Mouse (Mus musculus) kidney, postnatal 4 days (tissue): ENCODE data around the gene 4930402K13Rik.
"Not testable (repeated sequence)": the region's sequence is repeated elsewhere in the genome, so short reads cannot be mapped to it uniquely, and the experiment has no call there.

Source experiments
- DNase-seq, 2 experiments: peaks; one replicate each; pipeline ENCODE4 v3.0.0; 2021; ENCODE audit warnings: mixed read lengths in 2 of 2

The 4930402K13Rik gene

DNA sequence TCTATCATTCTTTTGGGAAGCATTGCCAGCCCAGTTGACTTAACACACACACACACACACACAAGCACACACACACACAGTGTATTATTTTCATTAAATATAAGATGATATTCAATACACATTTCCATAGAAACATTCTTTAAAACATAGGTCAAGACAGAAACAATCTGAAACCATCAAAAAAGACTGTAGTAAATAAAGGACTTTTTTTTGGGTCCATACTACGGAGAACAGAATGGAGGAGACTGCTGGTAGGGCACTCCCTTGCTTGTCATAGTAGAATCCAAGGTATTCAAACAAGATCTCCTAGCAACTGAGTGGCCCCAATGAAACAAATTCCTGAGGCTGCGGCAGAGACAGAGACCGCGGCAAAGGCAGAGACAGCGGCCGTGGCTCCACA lies at the start of gene 4930402K13Rik:
4930402K13Rik (plus strand) TSS at position 301 of the 400 bp plus-strand sequence.
- DNase-seq = no peak

DNA sequence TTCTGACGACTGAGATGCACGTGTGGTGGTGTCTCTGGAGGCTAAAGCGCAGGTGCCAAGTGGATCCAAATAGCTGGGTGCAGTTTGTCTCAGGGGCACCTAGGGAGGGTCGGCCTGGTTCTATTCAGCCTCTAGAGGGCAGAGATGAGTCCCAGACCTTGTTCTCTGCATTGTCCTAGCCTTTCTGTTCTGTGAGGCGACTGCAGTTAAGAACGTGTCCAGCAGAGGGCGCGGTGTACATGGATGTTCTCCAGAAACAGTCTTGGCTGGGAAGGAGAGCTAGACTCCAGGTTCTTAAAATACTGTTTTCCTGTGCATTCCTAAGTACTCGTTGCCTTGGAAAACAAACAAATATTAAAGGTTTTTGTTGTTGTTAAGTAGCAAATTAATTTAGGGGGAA lies 43.4 kb upstream of the 4930402K13Rik start:
- peak; percentile 76 to 91 for DNase-seq

DNA sequence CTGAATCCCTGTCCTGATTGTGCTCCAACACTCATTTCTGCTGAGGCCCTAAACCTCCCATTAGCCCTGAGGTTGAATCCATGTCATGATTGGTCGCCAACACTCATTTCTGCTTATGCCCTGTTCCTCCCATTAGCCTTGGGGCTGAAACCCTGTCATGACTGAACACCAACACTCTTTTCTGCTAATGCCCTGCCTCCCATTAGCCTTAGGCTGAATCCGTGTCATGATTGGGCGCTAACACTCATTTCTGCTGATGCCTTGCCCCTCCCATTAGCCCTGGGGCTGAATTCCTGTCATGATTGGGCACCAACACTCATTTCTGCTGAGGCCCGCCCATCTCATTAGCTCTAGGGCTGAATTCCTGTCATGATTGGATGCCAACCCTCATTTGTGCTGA lies 42.3 kb upstream of the 4930402K13Rik start:
- no peak for DNase-seq

DNA sequence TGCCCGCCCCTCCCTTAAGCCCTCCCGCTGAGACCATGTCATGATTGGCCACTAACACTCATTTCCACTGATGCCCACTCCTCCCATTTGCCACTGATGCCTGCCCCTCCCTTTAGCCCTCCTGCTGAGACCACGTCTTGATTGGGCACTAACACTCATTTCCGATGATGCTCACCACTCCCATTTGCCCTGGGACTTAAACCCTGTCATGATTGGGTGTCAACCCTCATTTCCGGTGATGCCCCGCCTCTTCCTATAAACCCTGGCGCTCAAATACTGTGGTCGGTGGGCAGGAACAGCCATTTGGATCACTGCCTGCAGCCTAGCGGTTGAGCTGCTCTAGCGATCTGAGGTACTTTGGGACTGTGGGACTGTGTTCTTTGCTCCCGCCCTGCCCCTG lies 41.6 kb upstream of the 4930402K13Rik start, which contains the start of gene Fthl17f:
Fthl17f (plus strand) TSS at position 301 of the 400 bp plus-strand sequence.
- not testable (repeated sequence) for DNase-seq

DNA sequence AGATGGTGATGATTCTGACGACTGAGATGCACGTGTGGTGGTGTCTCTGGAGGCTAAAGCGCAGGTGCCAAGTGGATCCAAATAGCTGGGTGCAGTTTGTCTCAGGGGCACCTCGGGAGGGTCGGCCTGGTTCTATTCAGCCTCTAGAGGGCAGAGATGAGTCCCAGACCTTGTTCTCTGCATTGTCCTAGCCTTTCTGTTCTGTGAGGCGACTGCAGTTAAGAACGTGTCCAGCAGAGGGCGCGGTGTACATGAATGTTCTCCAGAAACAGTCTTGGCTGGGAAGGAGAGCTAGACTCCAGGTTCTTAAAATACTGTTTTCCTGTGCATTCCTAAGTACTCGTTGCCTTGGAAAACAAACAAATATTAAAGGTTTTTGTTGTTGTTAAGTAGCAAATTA lies 26.7 kb upstream of the 4930402K13Rik start:
- peak; percentile 70 to 86 for DNase-seq

DNA sequence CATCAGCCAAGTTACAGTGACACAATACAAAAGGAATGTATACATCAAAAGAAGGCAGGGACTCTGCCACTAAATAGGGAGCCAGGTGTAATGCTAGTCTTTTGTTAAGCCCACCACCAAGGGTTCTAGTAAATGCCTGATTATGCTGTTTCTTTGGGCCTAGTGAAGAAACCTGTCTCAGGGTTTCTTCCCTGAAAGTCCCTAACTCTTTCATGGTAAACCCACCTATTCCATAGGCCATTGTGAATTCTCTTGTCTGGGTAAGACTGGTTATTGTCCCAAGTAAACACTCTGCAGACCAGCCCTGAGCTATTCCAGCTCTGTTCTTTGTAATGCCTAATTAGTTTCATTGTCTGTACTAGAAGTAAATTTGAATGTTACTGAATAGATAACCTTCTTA lies 9.3 kb upstream of the 4930402K13Rik start:
- DNase-seq = not testable (repeated sequence)

DNA sequence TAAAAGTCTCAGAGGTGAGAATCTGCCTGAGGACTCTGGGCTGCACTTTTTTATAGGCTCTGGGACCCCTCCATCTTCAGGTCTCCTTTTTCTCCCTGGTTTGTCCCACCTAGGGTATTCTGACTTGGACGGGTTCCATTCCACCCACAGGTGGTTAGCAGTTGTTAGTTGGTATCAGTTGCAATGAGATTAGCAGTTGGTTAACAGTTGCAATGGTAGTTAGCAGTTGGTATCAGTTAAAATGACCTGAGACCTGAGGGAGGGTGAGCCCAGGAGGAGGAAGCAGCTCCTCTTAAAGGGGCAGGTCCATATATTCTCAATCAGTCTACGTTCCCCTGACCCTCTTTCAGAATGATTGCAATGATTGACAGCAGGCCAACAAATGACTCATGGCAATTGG lies 6.0 kb downstream of the 4930402K13Rik start:
- no peak for DNase-seq

DNA sequence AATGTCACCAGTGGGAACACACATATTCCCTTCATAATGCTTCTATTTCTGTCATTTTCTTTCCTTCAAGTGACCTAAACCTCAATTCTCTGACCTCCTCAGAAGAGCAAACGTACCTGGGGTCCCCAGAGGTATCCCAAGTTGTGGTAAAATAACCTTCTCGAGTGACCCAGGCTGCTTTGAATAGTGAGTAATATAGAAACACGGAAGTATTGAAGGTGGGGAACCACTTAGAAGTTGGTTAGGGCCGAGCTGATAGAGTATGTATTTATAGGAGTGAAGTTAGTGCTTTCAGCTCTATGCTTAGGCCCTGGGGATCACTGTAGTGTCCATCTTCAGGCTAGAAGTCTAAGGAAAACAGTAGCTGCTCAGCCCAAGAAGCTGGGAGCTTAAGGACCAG lies 20.6 kb downstream of the 4930402K13Rik start:
- no peak for DNase-seq

DNA sequence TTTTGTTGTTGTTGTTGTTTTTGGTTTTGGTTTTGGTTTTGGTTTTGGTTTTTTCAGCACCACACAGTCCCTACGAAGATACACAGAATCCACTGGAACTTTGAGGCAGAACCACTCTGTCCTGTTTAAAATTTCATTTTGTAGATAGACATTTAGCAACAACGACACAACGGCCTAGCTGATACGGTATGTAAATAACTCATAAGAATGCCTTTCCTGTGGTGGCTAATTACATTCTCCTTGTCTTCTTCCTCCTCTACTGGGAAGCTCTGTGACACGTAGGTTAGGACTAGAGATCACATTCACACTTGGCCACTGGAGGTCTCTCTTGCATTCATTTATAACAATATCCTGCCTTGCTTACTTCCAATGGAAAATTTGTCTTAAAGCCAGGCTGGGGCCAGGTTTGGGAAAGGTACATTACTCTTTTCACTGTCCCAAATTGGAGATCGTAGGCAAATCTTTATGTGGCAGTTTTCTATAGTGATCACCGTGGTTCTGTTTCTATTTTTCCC lies 24.0 kb downstream of the 4930402K13Rik start:
- DNase-seq = peak; percentile 21 to 34

DNA sequence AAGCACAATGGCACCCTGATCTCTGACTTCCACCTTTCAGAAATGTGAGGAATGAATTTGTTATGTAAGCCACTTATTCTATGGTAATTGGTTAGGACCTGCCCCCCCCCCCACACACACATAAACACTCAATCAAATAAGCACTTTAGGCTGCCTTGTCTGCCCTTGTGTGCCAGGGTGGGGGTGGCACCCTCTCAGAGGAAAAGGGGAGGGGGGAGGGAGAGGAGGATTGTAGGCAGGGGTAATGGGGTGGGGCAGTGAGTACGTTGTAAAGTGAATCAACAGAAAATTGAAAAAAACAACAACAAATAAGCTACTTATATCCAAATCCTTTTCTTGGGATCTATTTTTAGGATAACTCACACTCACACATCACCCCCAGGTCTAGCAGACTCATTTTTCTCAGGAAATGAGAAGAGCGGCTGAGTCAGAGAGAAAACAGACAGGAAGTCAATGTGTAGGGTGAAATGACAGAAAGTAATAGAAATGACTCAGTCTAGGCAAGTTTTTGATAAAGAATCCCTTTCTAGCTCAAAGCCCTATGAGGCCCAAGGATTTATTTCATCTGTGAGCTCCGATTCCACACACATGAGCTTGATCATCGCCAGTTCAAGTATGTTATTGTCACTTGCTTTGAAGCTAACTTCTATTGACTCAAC lies 35.1 kb downstream of the 4930402K13Rik start:
- no peak for DNase-seq

DNA sequence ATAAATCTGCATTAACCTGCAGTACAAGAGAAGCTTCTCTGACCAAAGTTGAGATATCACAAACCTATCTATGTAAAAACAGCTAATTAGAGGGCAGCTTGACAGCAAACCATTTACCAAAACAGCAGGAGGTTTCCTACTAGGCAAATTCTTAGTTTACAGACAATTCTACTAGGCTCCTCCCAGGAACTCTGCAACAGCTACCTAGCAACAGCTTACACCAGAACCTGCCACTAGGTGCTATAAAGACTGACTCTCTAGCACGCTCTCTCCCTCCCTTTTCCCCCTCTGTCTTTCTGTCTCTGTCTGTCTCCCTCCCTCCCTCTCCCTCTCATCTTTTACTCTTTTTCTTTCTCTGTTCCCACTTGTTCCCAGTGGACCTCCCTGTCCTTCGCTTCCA lies 38.3 kb downstream of the 4930402K13Rik start:
- DNase-seq = no peak
